Mouse (Mus musculus): ENCODE data around the gene Pknox1. TPM values are rescaled to one million over a fixed set of nuclear protein-coding genes. Genes with fewer than 3 reads are reported as not detected.

The Pknox1 gene
- polyA plus RNA-seq, 1 experiment from 2014 or later, result 29.0 TPM

GRCm38 (mm10) chr17:31576394-31577175 lies 12.1 kb downstream of the Pknox1 start:
- Histone ChIP-seq H3K4me2 (replicated peaks; ENCODE audit: low read depth, low read length) (no peak overlapping the region), H3K4me3 (ENCODE audit: low read depth, low read length) (no peak overlapping the region), H3K4me1 (replicated peaks; ENCODE audit: control insufficient read depth, insufficient read depth, low read length) (no peaks in the 10 kb centered on the region), H3K27ac (ENCODE audit: low read depth, low read length) (no peak overlapping the region), H3K27me3 (ENCODE audit: control insufficient read depth, insufficient read depth, low read length) (no peaks in the 10 kb centered on the region), H3K36me3 (ENCODE audit: control insufficient read depth, insufficient read depth, low read length) (no peaks in the 10 kb centered on the region), H3K9me3 (ENCODE audit: control insufficient read depth, low read length) (no peaks in the 10 kb centered on the region), H3K9ac (ENCODE audit: low read depth, low read length) (no peak overlapping the region)
- WGBS, result 90% methylated on average over 10 of the region's 10 CpGs
- ATAC-seq (ENCODE audit: low FRiP score), result no peak
- no peak for DNase-seq (ENCODE audit: low spot score)

GRCm38 (mm10) chr17:31580344-31580743 lies 15.8 kb downstream of the Pknox1 start:
- Histone ChIP-seq H3K27me3 (ENCODE audit: control insufficient read depth, insufficient read depth, low read length) (no peaks in the 10 kb centered on the region), H3K4me2 (replicated peaks; ENCODE audit: low read depth, low read length) (no peak overlapping the region), H3K9me3 (ENCODE audit: control insufficient read depth, low read length) (no peaks in the 10 kb centered on the region), H3K4me3 (ENCODE audit: low read depth, low read length) (no peak overlapping the region), H3K9ac (ENCODE audit: low read depth, low read length) (no peak overlapping the region), H3K4me1 (replicated peaks; ENCODE audit: control insufficient read depth, insufficient read depth, low read length) (no peaks in the 10 kb centered on the region), H3K36me3 (ENCODE audit: control insufficient read depth, insufficient read depth, low read length) (no peaks in the 10 kb centered on the region), H3K27ac (ENCODE audit: low read depth, low read length) (0 out of 2 replicates have a peak overlapping the region, but pooled peaks have one; percentile 10)
- DNase-seq (ENCODE audit: low spot score), result no peak
- no peak; the same call in 1 of the 2 replicates for ATAC-seq (ENCODE audit: low FRiP score)
- 59% methylated on average over 3 of the region's 3 CpGs for WGBS

GRCm38 (mm10) chr17:31583185-31583584 lies 18.7 kb downstream of the Pknox1 start:
- Histone ChIP-seq H3K27me3 (ENCODE audit: control insufficient read depth, insufficient read depth, low read length) (no peaks in the 10 kb centered on the region), H3K4me3 (ENCODE audit: low read depth, low read length) (no peak overlapping the region), H3K9me3 (ENCODE audit: control insufficient read depth, low read length) (no peaks in the 10 kb centered on the region), H3K27ac (ENCODE audit: low read depth, low read length) (no peak overlapping the region), H3K4me2 (replicated peaks; ENCODE audit: low read depth, low read length) (no peak overlapping the region), H3K9ac (ENCODE audit: low read depth, low read length) (no peak overlapping the region), H3K36me3 (ENCODE audit: control insufficient read depth, insufficient read depth, low read length) (no peaks in the 10 kb centered on the region), H3K4me1 (replicated peaks; ENCODE audit: control insufficient read depth, insufficient read depth, low read length) (no peaks in the 10 kb centered on the region)
- no peak for ATAC-seq (ENCODE audit: low FRiP score)
- WGBS, result 78% methylated on average over 3 of the region's 3 CpGs
- DNase-seq (ENCODE audit: low spot score), result no peak

GRCm38 (mm10) chr17:31583781-31584180 lies 19.2 kb downstream of the Pknox1 start:
- no peak overlapping the region for H3K27ac ChIP-seq (ENCODE audit: low read depth, low read length)
- ATAC-seq (ENCODE audit: low FRiP score) (no peak), DNase-seq (ENCODE audit: low spot score) (no peak)
- H3K27me3 ChIP-seq (ENCODE audit: control insufficient read depth, insufficient read depth, low read length), result no peaks in the 10 kb centered on the region
- no peaks in the 10 kb centered on the region for H3K36me3 ChIP-seq (ENCODE audit: control insufficient read depth, insufficient read depth, low read length)
- H3K4me3 ChIP-seq (ENCODE audit: low read depth, low read length), result no peak overlapping the region
- H3K9ac ChIP-seq (ENCODE audit: low read depth, low read length), result no peak overlapping the region
- no peaks in the 10 kb centered on the region for H3K9me3 ChIP-seq (ENCODE audit: control insufficient read depth, low read length)
- 92% methylated on average over 6 of the region's 6 CpGs for WGBS
- H3K4me2 ChIP-seq (replicated peaks; ENCODE audit: low read depth, low read length), result no peak overlapping the region
- H3K4me1 ChIP-seq (replicated peaks; ENCODE audit: control insufficient read depth, insufficient read depth, low read length), result no peaks in the 10 kb centered on the region

GRCm38 (mm10) chr17:31588115-31588514 lies 23.6 kb downstream of the Pknox1 start:
- ATAC-seq (ENCODE audit: low FRiP score), result no peak
- H3K36me3 ChIP-seq (ENCODE audit: control insufficient read depth, insufficient read depth, low read length), result no peaks in the 10 kb centered on the region

GRCm38 (mm10) chr17:31588726-31589125 lies 24.2 kb downstream of the Pknox1 start:
- H3K27me3 ChIP-seq (ENCODE audit: control insufficient read depth, insufficient read depth, low read length), result no peaks in the 10 kb centered on the region
- WGBS, result 90% methylated on average over 4 of the region's 4 CpGs
- no peak for ATAC-seq (ENCODE audit: low FRiP score)
- H3K9me3 ChIP-seq (ENCODE audit: control insufficient read depth, low read length), result no peaks in the 10 kb centered on the region
- no peaks in the 10 kb centered on the region for H3K4me1 ChIP-seq (replicated peaks; ENCODE audit: control insufficient read depth, insufficient read depth, low read length)
- H3K27ac ChIP-seq (ENCODE audit: low read depth, low read length), result no peak overlapping the region
- DNase-seq (ENCODE audit: low spot score), result no peak
- H3K4me2 ChIP-seq (replicated peaks; ENCODE audit: low read depth, low read length), result no peak overlapping the region
- no peaks in the 10 kb centered on the region for H3K36me3 ChIP-seq (ENCODE audit: control insufficient read depth, insufficient read depth, low read length)
- H3K4me3 ChIP-seq (ENCODE audit: low read depth, low read length), result no peak overlapping the region
- no peak overlapping the region for H3K9ac ChIP-seq (ENCODE audit: low read depth, low read length)

More at GRCm38 (mm10) chr17:31588115-31588514, 23.6 kb downstream of the Pknox1 start:
- no peak overlapping the region for H3K9ac ChIP-seq (ENCODE audit: low read depth, low read length)
- H3K4me2 ChIP-seq (replicated peaks; ENCODE audit: low read depth, low read length), result no peak overlapping the region
- no peaks in the 10 kb centered on the region for H3K9me3 ChIP-seq (ENCODE audit: control insufficient read depth, low read length)
- no peak for DNase-seq (ENCODE audit: low spot score)
- WGBS, result 84% methylated on average over 7 of the region's 7 CpGs
- no peaks in the 10 kb centered on the region for H3K4me1 ChIP-seq (replicated peaks; ENCODE audit: control insufficient read depth, insufficient read depth, low read length)
- H3K27ac ChIP-seq (ENCODE audit: low read depth, low read length), result no peak overlapping the region
- H3K4me3 ChIP-seq (ENCODE audit: low read depth, low read length), result no peak overlapping the region
- H3K27me3 ChIP-seq (ENCODE audit: control insufficient read depth, insufficient read depth, low read length), result no peaks in the 10 kb centered on the region

- WGBS, result 88% methylated on average over 11 of the region's 11 CpGs
- H3K27me3 ChIP-seq (ENCODE audit: control insufficient read depth, insufficient read depth, low read length), result no peaks in the 10 kb centered on the region
Measured at GRCm38 (mm10) chr17:31590846-31591245, 26.3 kb downstream of the Pknox1 start.

GRCm38 (mm10) chr17:31594590-31594989 lies 30.1 kb downstream of the Pknox1 start:
- 81% methylated on average over 7 of the region's 7 CpGs for WGBS
- no peak overlapping the region for H3K27ac ChIP-seq (ENCODE audit: low read depth, low read length)
- H3K36me3 ChIP-seq (ENCODE audit: control insufficient read depth, insufficient read depth, low read length), result no peaks in the 10 kb centered on the region

More at GRCm38 (mm10) chr17:31590846-31591245, 26.3 kb downstream of the Pknox1 start:
- H3K36me3 ChIP-seq (ENCODE audit: control insufficient read depth, insufficient read depth, low read length), result no peaks in the 10 kb centered on the region
- DNase-seq (ENCODE audit: low spot score) (no peak), ATAC-seq (ENCODE audit: low FRiP score) (no peak)
- H3K4me2 ChIP-seq (replicated peaks; ENCODE audit: low read depth, low read length), result no peak overlapping the region
- H3K9me3 ChIP-seq (ENCODE audit: control insufficient read depth, low read length), result no peaks in the 10 kb centered on the region
- no peak overlapping the region for H3K4me3 ChIP-seq (ENCODE audit: low read depth, low read length)
- no peaks in the 10 kb centered on the region for H3K4me1 ChIP-seq (replicated peaks; ENCODE audit: control insufficient read depth, insufficient read depth, low read length)
- H3K27ac ChIP-seq (ENCODE audit: low read depth, low read length), result no peak overlapping the region
- H3K9ac ChIP-seq (ENCODE audit: low read depth, low read length), result no peak overlapping the region

GRCm38 (mm10) chr17:31595077-31595476 lies 30.5 kb downstream of the Pknox1 start:
- H3K4me3 ChIP-seq (ENCODE audit: low read depth, low read length), result no peak overlapping the region
- no peaks in the 10 kb centered on the region for H3K9me3 ChIP-seq (ENCODE audit: control insufficient read depth, low read length)
- H3K27me3 ChIP-seq (ENCODE audit: control insufficient read depth, insufficient read depth, low read length), result no peaks in the 10 kb centered on the region
- DNase-seq (ENCODE audit: low spot score) (no peak), ATAC-seq (ENCODE audit: low FRiP score) (no peak)
- no peak overlapping the region for H3K4me2 ChIP-seq (replicated peaks; ENCODE audit: low read depth, low read length)
- no peak overlapping the region for H3K27ac ChIP-seq (ENCODE audit: low read depth, low read length)
- no peak overlapping the region for H3K9ac ChIP-seq (ENCODE audit: low read depth, low read length)
- 87% methylated on average over 5 of the region's 5 CpGs for WGBS
- no peaks in the 10 kb centered on the region for H3K36me3 ChIP-seq (ENCODE audit: control insufficient read depth, insufficient read depth, low read length)
- H3K4me1 ChIP-seq (replicated peaks; ENCODE audit: control insufficient read depth, insufficient read depth, low read length), result no peaks in the 10 kb centered on the region

More at GRCm38 (mm10) chr17:31594590-31594989, 30.1 kb downstream of the Pknox1 start:
- Histone ChIP-seq H3K9ac (ENCODE audit: low read depth, low read length) (no peak overlapping the region), H3K4me2 (replicated peaks; ENCODE audit: low read depth, low read length) (no peak overlapping the region), H3K4me1 (replicated peaks; ENCODE audit: control insufficient read depth, insufficient read depth, low read length) (no peaks in the 10 kb centered on the region), H3K27me3 (ENCODE audit: control insufficient read depth, insufficient read depth, low read length) (no peaks in the 10 kb centered on the region), H3K9me3 (ENCODE audit: control insufficient read depth, low read length) (no peaks in the 10 kb centered on the region), H3K4me3 (ENCODE audit: low read depth, low read length) (no peak overlapping the region)
- DNase-seq (ENCODE audit: low spot score), result no peak
- ATAC-seq (ENCODE audit: low FRiP score), result no peak

Measured in hindbrain, embryonic 11.5 days (tissue).